Mouse (Mus musculus): ENCODE measurements around the gene Sstr2. TPM values are rescaled to one million over a fixed set of nuclear protein-coding genes. Genes with fewer than 3 reads are reported as not detected.

Gene Sstr2
- polyA plus RNA-seq, 1 experiment from 2014 or later: 0.18 TPM

- H3K9me3 ChIP-seq (ENCODE audit: control insufficient read depth, low read length): no peaks in the 10 kb centered on the region
- no peak for ATAC-seq (ENCODE audit: insufficient number of reproducible peaks, insufficient read depth, low FRiP score, low read depth)
- WGBS: 55% methylated on average over 8 of the region's 8 CpGs
- no peaks in the 10 kb centered on the region for H3K27me3 ChIP-seq (ENCODE audit: control insufficient read depth, insufficient read depth, low read length)
- H3K4me3 ChIP-seq (ENCODE audit: control insufficient read depth in 1 of 2, insufficient read depth in 1 of 2, low read depth in 1 of 2, low read length in 2 of 2): no peak overlapping the region
- no peak overlapping the region for H3K27ac ChIP-seq (replicated peaks in 1 of 2; ENCODE audit: control insufficient read depth in 1 of 2, insufficient read depth in 1 of 2, low read depth in 2 of 2, low read length in 2 of 2)
- H3K9ac ChIP-seq (ENCODE audit: low read length): no peak overlapping the region
- H3K36me3 ChIP-seq (ENCODE audit: control insufficient read depth, insufficient read depth, low read length): peaks cover 51% of the 10 kb centered on the region
- H3K4me2 ChIP-seq (ENCODE audit: low read length): no peak overlapping the region
- peaks cover 4 to 14% of the 10 kb centered on the region in 2 experiments for H3K4me1 ChIP-seq (ENCODE audit: control insufficient read depth in 2 of 2, insufficient read depth in 2 of 2, low read length in 2 of 2)
Observed at GRCm38 (mm10) chr11:113651907-113652273, 32.7 kb downstream of the Sstr2 start.

GRCm38 (mm10) chr11:113652516-113652915 is 33.4 kb downstream of the Sstr2 start:
- H3K4me1 ChIP-seq (ENCODE audit: control insufficient read depth in 2 of 2, insufficient read depth in 2 of 2, low read length in 2 of 2): peaks cover 4 to 14% of the 10 kb centered on the region in 2 experiments
- no peak for ATAC-seq (ENCODE audit: insufficient number of reproducible peaks, insufficient read depth, low FRiP score, low read depth)
- no peak overlapping the region for H3K27ac ChIP-seq (replicated peaks in 1 of 2; ENCODE audit: control insufficient read depth in 1 of 2, insufficient read depth in 1 of 2, low read depth in 2 of 2, low read length in 2 of 2)
- no peak overlapping the region for H3K4me3 ChIP-seq (ENCODE audit: control insufficient read depth in 1 of 2, insufficient read depth in 1 of 2, low read depth in 1 of 2, low read length in 2 of 2)
- no peaks in the 10 kb centered on the region for H3K27me3 ChIP-seq (ENCODE audit: control insufficient read depth, insufficient read depth, low read length)
- no peak overlapping the region for H3K4me2 ChIP-seq (ENCODE audit: low read length)
- peaks cover 57% of the 10 kb centered on the region for H3K36me3 ChIP-seq (ENCODE audit: control insufficient read depth, insufficient read depth, low read length)
- 94% methylated on average over 6 of the region's 6 CpGs for WGBS
- H3K9me3 ChIP-seq (ENCODE audit: control insufficient read depth, low read length): no peaks in the 10 kb centered on the region
- no peak overlapping the region for H3K9ac ChIP-seq (ENCODE audit: low read length)

DNA sequence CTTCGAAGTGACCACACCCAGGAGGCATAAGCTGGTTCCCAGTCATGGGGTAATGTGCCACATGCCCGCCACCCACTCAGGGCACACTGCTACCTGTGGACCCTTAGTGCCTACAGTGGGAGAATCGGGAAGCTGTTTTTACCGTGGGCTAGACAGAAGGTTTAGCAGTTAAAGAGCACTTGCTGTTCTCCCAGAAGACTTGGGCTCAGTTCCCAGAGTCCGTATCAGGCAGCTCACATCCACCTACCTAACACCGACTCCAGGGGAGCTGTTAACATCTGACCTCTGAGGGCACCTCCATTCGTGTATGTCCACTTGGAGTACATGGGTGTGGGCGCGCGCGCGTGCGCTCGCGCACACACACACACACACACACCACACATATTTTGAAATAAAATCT is 35.0 kb downstream of the Sstr2 start:
- Histone ChIP-seq H3K9me3 (ENCODE audit: control insufficient read depth, low read length) (no peaks in the 10 kb centered on the region), H3K27ac (replicated peaks in 1 of 2; ENCODE audit: control insufficient read depth in 1 of 2, insufficient read depth in 1 of 2, low read depth in 2 of 2, low read length in 2 of 2) (no peak overlapping the region), H3K36me3 (ENCODE audit: control insufficient read depth, insufficient read depth, low read length) (peaks cover 73% of the 10 kb centered on the region), H3K9ac (ENCODE audit: low read length) (no peak overlapping the region), H3K4me3 (ENCODE audit: control insufficient read depth in 1 of 2, insufficient read depth in 1 of 2, low read depth in 1 of 2, low read length in 2 of 2) (no peak overlapping the region), H3K4me1 (ENCODE audit: control insufficient read depth in 2 of 2, insufficient read depth in 2 of 2, low read length in 2 of 2) (peaks cover 0 to 9% of the 10 kb centered on the region in 2 experiments; a peak in 2 of 4 replicates), H3K4me2 (ENCODE audit: low read length) (no peak overlapping the region), H3K27me3 (ENCODE audit: control insufficient read depth, insufficient read depth, low read length) (no peaks in the 10 kb centered on the region)
- WGBS: 92% methylated on average over 15 of the region's 15 CpGs
- ATAC-seq (ENCODE audit: insufficient number of reproducible peaks, insufficient read depth, low FRiP score, low read depth): no peak

DNA sequence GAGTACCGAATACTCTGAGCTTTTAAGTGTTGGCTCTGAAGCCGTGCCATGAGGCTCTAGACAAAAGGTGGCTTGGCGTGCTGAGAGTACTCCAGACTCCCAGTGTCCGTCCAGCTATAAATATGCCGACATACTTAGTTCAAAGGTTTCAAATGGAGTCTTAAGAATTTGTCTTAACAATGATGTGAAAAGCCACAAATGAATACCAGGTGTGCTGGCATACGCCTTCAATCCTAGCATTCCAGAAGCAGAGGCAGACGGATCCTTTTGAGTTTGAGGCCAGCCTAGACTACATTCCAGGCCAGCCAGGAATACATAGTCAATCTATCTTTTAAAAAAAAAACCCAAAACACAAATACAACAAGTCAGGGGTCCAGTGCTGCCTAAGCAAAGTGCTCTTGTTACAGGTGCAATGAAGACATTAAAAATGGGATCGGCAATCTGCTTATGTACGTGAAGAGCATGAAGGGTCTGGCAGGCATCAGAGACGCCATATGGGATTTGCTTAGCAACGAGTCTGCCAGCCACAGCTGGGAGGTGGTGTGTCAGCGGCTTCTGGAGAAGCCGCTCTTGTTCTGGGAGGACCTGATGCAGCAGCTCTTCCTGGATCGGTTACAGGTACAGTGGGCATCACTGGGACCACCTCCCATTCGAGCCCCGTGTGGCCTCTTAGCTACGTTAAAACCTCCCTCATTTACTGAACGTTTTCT is 35.6 kb downstream of the Sstr2 start:
- Histone ChIP-seq H3K9me3 (ENCODE audit: control insufficient read depth, low read length) (no peaks in the 10 kb centered on the region), H3K27me3 (ENCODE audit: control insufficient read depth, insufficient read depth, low read length) (no peaks in the 10 kb centered on the region), H3K4me1 (ENCODE audit: control insufficient read depth in 2 of 2, insufficient read depth in 2 of 2, low read length in 2 of 2) (peaks cover 0 to 9% of the 10 kb centered on the region in 2 experiments; a peak in 2 of 4 replicates), H3K9ac (ENCODE audit: low read length) (no peak overlapping the region), H3K4me3 (ENCODE audit: control insufficient read depth in 1 of 2, insufficient read depth in 1 of 2, low read depth in 1 of 2, low read length in 2 of 2) (no peak overlapping the region), H3K27ac (replicated peaks in 1 of 2; ENCODE audit: control insufficient read depth in 1 of 2, insufficient read depth in 1 of 2, low read depth in 2 of 2, low read length in 2 of 2) (no peak overlapping the region), H3K36me3 (ENCODE audit: control insufficient read depth, insufficient read depth, low read length) (peaks cover 79% of the 10 kb centered on the region), H3K4me2 (ENCODE audit: low read length) (no peak overlapping the region)
- 81% methylated on average over 18 of the region's 18 CpGs for WGBS
- no peak for ATAC-seq (ENCODE audit: insufficient number of reproducible peaks, insufficient read depth, low FRiP score, low read depth)

DNA sequence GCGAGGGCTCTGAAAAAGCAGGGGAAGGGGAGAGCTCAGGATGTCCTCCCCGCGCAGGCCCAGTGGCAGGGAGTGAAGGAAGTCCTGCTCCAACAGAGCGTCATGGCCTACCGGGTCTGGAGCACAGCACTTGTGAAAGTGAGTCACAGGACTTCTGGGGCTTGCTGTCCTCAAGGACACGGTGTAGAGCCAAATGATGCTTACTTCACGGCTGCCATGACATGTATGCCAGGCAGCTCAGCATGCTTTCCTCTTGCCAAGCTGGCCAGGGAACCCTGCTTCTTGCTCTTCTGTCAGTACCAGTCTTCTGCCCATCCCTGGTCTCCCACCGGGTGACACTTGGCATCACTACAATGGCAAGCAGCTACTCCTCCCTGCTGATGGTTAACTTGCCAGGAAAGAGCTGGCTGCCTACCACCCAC is 37.4 kb downstream of the Sstr2 start:
- Histone ChIP-seq H3K27me3 (ENCODE audit: control insufficient read depth, insufficient read depth, low read length) (no peaks in the 10 kb centered on the region), H3K9me3 (ENCODE audit: control insufficient read depth, low read length) (no peaks in the 10 kb centered on the region), H3K4me1 (ENCODE audit: control insufficient read depth in 2 of 2, insufficient read depth in 2 of 2, low read length in 2 of 2) (no peaks in the 10 kb centered on the region), H3K4me3 (ENCODE audit: control insufficient read depth in 1 of 2, insufficient read depth in 1 of 2, low read depth in 1 of 2, low read length in 2 of 2) (no peak overlapping the region), H3K27ac (replicated peaks in 1 of 2; ENCODE audit: control insufficient read depth in 1 of 2, insufficient read depth in 1 of 2, low read depth in 2 of 2, low read length in 2 of 2) (no peak overlapping the region), H3K36me3 (ENCODE audit: control insufficient read depth, insufficient read depth, low read length) (peaks cover 97% of the 10 kb centered on the region), H3K9ac (ENCODE audit: low read length) (no peak overlapping the region), H3K4me2 (ENCODE audit: low read length) (no peak overlapping the region)
- 85% methylated on average over 8 of the region's 8 CpGs for whole genome bisulfite sequencing
- no peak for ATAC-seq (ENCODE audit: insufficient number of reproducible peaks, insufficient read depth, low FRiP score, low read depth)

- Histone ChIP-seq H3K4me2 (ENCODE audit: low read length) (no peak overlapping the region), H3K4me1 (ENCODE audit: control insufficient read depth in 2 of 2, insufficient read depth in 2 of 2, low read length in 2 of 2) (no peaks in the 10 kb centered on the region), H3K9ac (ENCODE audit: low read length) (no peak overlapping the region), H3K27ac (replicated peaks in 1 of 2; ENCODE audit: control insufficient read depth in 1 of 2, insufficient read depth in 1 of 2, low read depth in 2 of 2, low read length in 2 of 2) (no peak overlapping the region), H3K4me3 (ENCODE audit: control insufficient read depth in 1 of 2, insufficient read depth in 1 of 2, low read depth in 1 of 2, low read length in 2 of 2) (no peak overlapping the region), H3K9me3 (ENCODE audit: control insufficient read depth, low read length) (no peaks in the 10 kb centered on the region), H3K36me3 (ENCODE audit: control insufficient read depth, insufficient read depth, low read length) (peaks cover 100% of the 10 kb centered on the region), H3K27me3 (ENCODE audit: control insufficient read depth, insufficient read depth, low read length) (no peaks in the 10 kb centered on the region)
- no peak for ATAC-seq (ENCODE audit: insufficient number of reproducible peaks, insufficient read depth, low FRiP score, low read depth)
- 65% methylated on average over 4 of the region's 4 CpGs for WGBS
Observed at GRCm38 (mm10) chr11:113657221-113657620, 38.1 kb downstream of the Sstr2 start.

- no peak overlapping the region for H3K27ac ChIP-seq (replicated peaks in 1 of 2; ENCODE audit: control insufficient read depth in 1 of 2, insufficient read depth in 1 of 2, low read depth in 2 of 2, low read length in 2 of 2)
- no peak overlapping the region for H3K9ac ChIP-seq (ENCODE audit: low read length)
- no peak overlapping the region for H3K4me2 ChIP-seq (ENCODE audit: low read length)
- H3K4me3 ChIP-seq (ENCODE audit: control insufficient read depth in 1 of 2, insufficient read depth in 1 of 2, low read depth in 1 of 2, low read length in 2 of 2): no peak overlapping the region
- H3K4me1 ChIP-seq (ENCODE audit: control insufficient read depth in 2 of 2, insufficient read depth in 2 of 2, low read length in 2 of 2): no peaks in the 10 kb centered on the region
- H3K36me3 ChIP-seq (ENCODE audit: control insufficient read depth, insufficient read depth, low read length): peaks cover 100% of the 10 kb centered on the region
- ATAC-seq (ENCODE audit: insufficient number of reproducible peaks, insufficient read depth, low FRiP score, low read depth): no peak
- no peaks in the 10 kb centered on the region for H3K9me3 ChIP-seq (ENCODE audit: control insufficient read depth, low read length)
- no peaks in the 10 kb centered on the region for H3K27me3 ChIP-seq (ENCODE audit: control insufficient read depth, insufficient read depth, low read length)
- WGBS: 86% methylated on average over 8 of the region's 8 CpGs
Observed at GRCm38 (mm10) chr11:113658319-113658718, 39.2 kb downstream of the Sstr2 start.

DNA sequence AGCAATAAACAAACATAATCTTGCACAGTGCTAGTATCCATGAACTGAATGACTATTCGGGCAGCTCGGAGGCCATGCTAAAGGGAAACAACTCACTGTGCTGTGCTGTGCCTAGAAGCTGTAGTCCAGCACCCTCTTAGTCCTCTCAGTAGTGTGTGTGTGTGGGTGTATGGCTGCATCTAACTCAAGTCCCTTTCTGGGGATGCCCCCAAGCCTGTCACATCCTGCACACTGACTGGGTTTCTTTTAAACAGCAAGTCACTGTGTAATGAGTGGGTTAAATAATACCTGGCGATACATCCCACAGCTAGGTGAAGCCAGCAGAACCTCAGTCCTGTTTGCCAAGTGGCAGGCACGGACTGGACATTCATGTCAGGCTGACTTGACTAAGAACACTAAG is 39.6 kb downstream of the Sstr2 start:
- no peak overlapping the region for H3K9ac ChIP-seq (ENCODE audit: low read length)
- 89% methylated on average over 4 of the region's 4 CpGs for WGBS
- H3K9me3 ChIP-seq (ENCODE audit: control insufficient read depth, low read length): no peaks in the 10 kb centered on the region
- no peak overlapping the region for H3K4me3 ChIP-seq (ENCODE audit: control insufficient read depth in 1 of 2, insufficient read depth in 1 of 2, low read depth in 1 of 2, low read length in 2 of 2)
- H3K36me3 ChIP-seq (ENCODE audit: control insufficient read depth, insufficient read depth, low read length): peaks cover 100% of the 10 kb centered on the region
- H3K4me2 ChIP-seq (ENCODE audit: low read length): no peak overlapping the region
- no peak for ATAC-seq (ENCODE audit: insufficient number of reproducible peaks, insufficient read depth, low FRiP score, low read depth)
- no peaks in the 10 kb centered on the region for H3K4me1 ChIP-seq (ENCODE audit: control insufficient read depth in 2 of 2, insufficient read depth in 2 of 2, low read length in 2 of 2)
- H3K27ac ChIP-seq (replicated peaks in 1 of 2; ENCODE audit: control insufficient read depth in 1 of 2, insufficient read depth in 1 of 2, low read depth in 2 of 2, low read length in 2 of 2): no peak overlapping the region
- H3K27me3 ChIP-seq (ENCODE audit: control insufficient read depth, insufficient read depth, low read length): no peaks in the 10 kb centered on the region
